Mouse (Mus musculus) G1E (cell line): ENCODE data around the gene Abcb7. TPM values are rescaled to one million over a fixed set of nuclear protein-coding genes. Genes with fewer than 3 reads are reported as not detected.
"Not testable (repeated sequence)": the region's sequence is repeated elsewhere in the genome, so short reads cannot be mapped to it uniquely, and the experiment has no call there.

Source experiments
- ATAC-seq: 2 replicates; pipeline ENCODE4 v1.8.0; 2016; ENCODE audit warnings: mild to moderate bottlenecking; ENCODE audit not compliant: insufficient number of reproducible peaks, poor library complexity, low FRiP score, severe bottlenecking; ENCODE audit errors: extremely low read depth
- DNase-seq: peaks from one replicate; pipeline ENCODE4 v3.0.0; 2012; ENCODE audit warnings: low spot score
- H3K27me3 ChIP-seq: 2 replicates; pipeline ENCODE4 v1.6.1; 2012; ENCODE audit warnings: mild to moderate bottlenecking, low read length, inconsistent platforms; ENCODE audit not compliant: insufficient read depth
- H3K36me3 ChIP-seq: replicated peaks from 2 replicates; pipeline ENCODE3; 2012; ENCODE audit warnings: mild to moderate bottlenecking, inconsistent platforms
- H3K4me1 ChIP-seq: 2 replicates; pipeline ENCODE4 v1.6.1; 2012; ENCODE audit warnings: low read depth, low read length, inconsistent platforms, mixed read lengths; ENCODE audit not compliant: insufficient read depth
- H3K4me3 ChIP-seq: 2 replicates; pipeline ENCODE4 v1.5.1; 2012; ENCODE audit warnings: low read depth, mild to moderate bottlenecking, inconsistent platforms, low read length, moderate library complexity, mixed read lengths
- H3K9me3 ChIP-seq: replicated peaks from 2 replicates; pipeline ENCODE4 v1.6.1; 2012; ENCODE audit warnings: inconsistent platforms
- CTCF ChIP-seq: IDR thresholded peaks from 2 replicates; pipeline ENCODE4 v1.5.1; 2012; ENCODE audit warnings: low read depth, low read length, inconsistent platforms, mixed read lengths
- GATA1 ChIP-seq: IDR thresholded peaks from 2 replicates; pipeline ENCODE4 v1.6.1; 2012; ENCODE audit warnings: borderline replicate concordance, low read length, inconsistent platforms, mixed read lengths
- GATA2 ChIP-seq: IDR thresholded peaks from 2 replicates; pipeline ENCODE4 v1.6.1; 2012; ENCODE audit warnings: low read depth, low read length, inconsistent platforms, borderline replicate concordance
- POLR2AphosphoS5 ChIP-seq: IDR thresholded peaks from 2 replicates; pipeline ENCODE4 v1.6.1; 2012; ENCODE audit warnings: low read depth, low read length, inconsistent platforms; ENCODE audit not compliant: insufficient replicate concordance
- TAL1 ChIP-seq: conservative IDR thresholded peaks from 2 replicates; pipeline ENCODE4 v1.6.1; 2012; ENCODE audit warnings: low read depth, low read length, inconsistent platforms, mixed read lengths
- polyA plus RNA-seq: library from polyadenylated mRNA; stranded (reverse); fragments of >175 nt; gene quantifications from 2 replicates; pipeline ENCODE4 v1.2.3, GENCODE M21; 2012
- total RNA-seq, 2 experiments: library from RNA; stranded (forward) in 1 of 2; stranded (reverse) in 1 of 2; fragments of 200-1000 nt in 1 of 2; fragments of >200 nt in 1 of 2; fragmentation: Nextera tagmentation in 1 of 2; gene quantifications; 2 replicates each; pipeline ENCODE4 v1.2.3; 2014 to 2017

Abcb7 gene
- total and polyA plus RNA-seq, 3 experiments, result 43.6 to 59.2 (median 48.7) TPM

DNA sequence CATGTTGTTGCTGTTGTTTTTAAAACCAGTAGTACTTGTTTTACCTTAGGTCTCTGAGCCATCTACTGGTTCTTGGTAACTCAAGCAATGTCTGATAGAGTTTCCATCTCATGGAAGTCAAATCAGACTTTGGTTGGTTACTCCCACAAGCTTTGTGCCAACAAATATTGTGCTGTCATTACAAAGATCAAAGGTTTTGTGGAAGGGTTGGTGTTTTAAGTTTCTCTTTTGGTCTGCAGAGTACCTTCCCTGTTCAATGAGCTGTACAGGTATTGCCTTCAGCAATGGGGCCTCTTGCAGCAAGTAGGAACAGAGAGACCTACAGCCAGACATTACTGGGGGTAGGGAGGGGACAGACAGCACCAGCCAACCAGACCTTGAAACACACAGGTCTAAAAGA is 5.5 kb downstream of the Abcb7 start:
- H3K9me3 ChIP-seq, result no peaks in the 10 kb centered on the region
- peaks cover 8% of the 10 kb centered on the region for H3K36me3 ChIP-seq
- no peaks in the 10 kb centered on the region for H3K27me3 ChIP-seq
- TF ChIP-seq TAL1, result no peak
- TF ChIP-seq GATA1, result no peak
- no peak for TF ChIP-seq POLR2AphosphoS5
- no peak for TF ChIP-seq CTCF
- no peak for TF ChIP-seq GATA2
- no peak overlapping the region for H3K4me3 ChIP-seq
- DNase-seq (no peak), ATAC-seq (no peak)
- no peaks in the 10 kb centered on the region; the same call in 1 of the 2 replicates for H3K4me1 ChIP-seq

DNA sequence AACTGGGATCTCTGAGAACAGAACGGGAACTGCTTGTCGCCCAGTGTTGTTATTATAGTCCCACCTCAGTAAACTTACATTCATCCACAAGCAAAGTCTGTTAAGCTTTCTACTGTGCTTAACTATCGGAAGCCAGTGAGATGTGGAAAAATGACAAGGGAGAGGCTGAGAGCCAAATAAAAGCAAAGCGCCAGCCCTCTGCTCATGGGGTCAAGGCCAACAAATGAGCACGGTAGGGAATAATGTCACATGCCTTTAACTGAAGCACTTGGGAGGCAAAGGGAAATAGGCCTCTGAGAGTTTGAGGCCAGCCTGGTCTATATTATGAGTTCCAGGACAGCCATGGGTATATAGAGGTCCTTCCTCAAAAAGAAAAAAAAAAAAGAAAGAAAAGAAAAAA is 11.2 kb downstream of the Abcb7 start:
- H3K27me3 ChIP-seq, result no peaks in the 10 kb centered on the region
- TF ChIP-seq GATA2 (no peak), TAL1 (no peak), GATA1 (no peak), CTCF (no peak), POLR2AphosphoS5 (no peak)

GRCm38 (mm10) chrX:104401134-104401533 is 12.5 kb downstream of the Abcb7 start:
- H3K36me3 ChIP-seq, result peaks cover 6% of the 10 kb centered on the region
- no peaks in the 10 kb centered on the region for H3K27me3 ChIP-seq
- no peak overlapping the region for H3K4me3 ChIP-seq
- no peak for ATAC-seq
- no peak for DNase-seq
- no peaks in the 10 kb centered on the region; the same call in 1 of the 2 replicates for H3K4me1 ChIP-seq
- TF ChIP-seq POLR2AphosphoS5, result no peak
- no peak for TF ChIP-seq TAL1
- TF ChIP-seq GATA1, result no peak
- TF ChIP-seq GATA2, result no peak
- no peak for TF ChIP-seq CTCF
- H3K9me3 ChIP-seq, result no peaks in the 10 kb centered on the region

More for the DNA sequence above, 11.2 kb downstream of the Abcb7 start:
- DNase-seq (no peak), ATAC-seq (no peak)
- no peak overlapping the region for H3K4me3 ChIP-seq
- no peaks in the 10 kb centered on the region for H3K9me3 ChIP-seq
- peaks cover 8% of the 10 kb centered on the region for H3K36me3 ChIP-seq
- H3K4me1 ChIP-seq, result no peaks in the 10 kb centered on the region; the same call in 1 of the 2 replicates

DNA sequence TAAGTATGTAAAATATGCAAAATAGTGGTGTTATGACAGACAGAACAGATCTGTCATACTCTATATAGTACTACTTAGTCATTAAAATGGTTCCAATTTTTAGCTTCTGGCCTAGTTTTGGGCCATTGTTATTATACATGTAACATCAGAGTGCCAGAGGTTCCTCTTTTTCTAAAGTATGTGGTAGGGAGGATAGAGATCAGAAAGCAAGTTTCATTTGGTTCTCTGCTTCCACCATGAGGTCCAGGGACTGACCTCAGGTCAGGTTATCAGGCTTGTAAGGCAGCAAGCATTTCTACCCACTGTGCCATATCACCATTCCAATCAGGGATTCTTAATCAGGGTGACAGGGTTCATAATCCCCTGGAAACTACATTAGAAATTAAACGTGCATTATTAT is 16.1 kb downstream of the Abcb7 start:
- TF ChIP-seq TAL1, result no peak
- Histone ChIP-seq H3K4me3 (no peak overlapping the region), H3K36me3 (peaks cover 2% of the 10 kb centered on the region), H3K9me3 (no peaks in the 10 kb centered on the region), H3K4me1 (no peaks in the 10 kb centered on the region), H3K27me3 (no peaks in the 10 kb centered on the region)
- ATAC-seq (no peak), DNase-seq (no peak)

- Histone ChIP-seq H3K27me3 (no peaks in the 10 kb centered on the region), H3K9me3 (no peaks in the 10 kb centered on the region), H3K36me3 (peaks cover 2% of the 10 kb centered on the region), H3K4me3 (no peak overlapping the region), H3K4me1 (no peaks in the 10 kb centered on the region)
- ATAC-seq (no peak), DNase-seq (no peak)
- TF ChIP-seq TAL1 (no peak), GATA1 (no peak), CTCF (no peak), GATA2 (no peak), POLR2AphosphoS5 (no peak)
These were observed 54.0 kb downstream of the Abcb7 start for GRCm38 (mm10) chrX:104359686-104360085.

- Histone ChIP-seq H3K36me3 (peaks cover 2% of the 10 kb centered on the region), H3K4me1 (no peaks in the 10 kb centered on the region), H3K9me3 (no peaks in the 10 kb centered on the region), H3K4me3 (no peak overlapping the region), H3K27me3 (no peaks in the 10 kb centered on the region)
- DNase-seq, result no peak
- no peak for ATAC-seq
- TF ChIP-seq TAL1 (no peak), GATA2 (no peak), GATA1 (no peak), POLR2AphosphoS5 (no peak), CTCF (no peak)
These were observed 57.8 kb downstream of the Abcb7 start for GRCm38 (mm10) chrX:104355842-104356241.

- DNase-seq, H3K4me3 ChIP-seq, H3K36me3 ChIP-seq, H3K9me3 ChIP-seq, H3K4me1 ChIP-seq, H3K27me3 ChIP-seq, ATAC-seq: not testable (repeated sequence)
These were observed 65.5 kb downstream of the Abcb7 start for GRCm38 (mm10) chrX:104348146-104348545.
